Mouse (Mus musculus) gastrocnemius, adult 18-20 months (tissue): Measurements from ENCODE around the gene Ufd1. TPM values are rescaled to one million over a fixed set of nuclear protein-coding genes. Genes with fewer than 3 reads are reported as not detected.

Experiments
- DNase-seq: peaks from one replicate; pipeline ENCODE4 v3.0.0; 2021; ENCODE audit warnings: low spot score
- total RNA-seq, 2 experiments: library from RNA; stranded (reverse); gene quantifications; 2 replicates each; pipeline ENCODE4 v1.2.3; 2021

The Ufd1 gene
- total RNA-seq, 2 experiments from 2014 or later: 37.7 to 46.0 TPM

- no peak for DNase-seq
Observed at GRCm38 (mm10) chr16:18878091-18878720, 66.6 kb downstream of the Ufd1 start.

GRCm38 (mm10) chr16:18884044-18884443 is 72.5 kb downstream of the Ufd1 start:
- no peak for DNase-seq

Other genes starting within 250 kb of the Ufd1 start
- gene Tbx1, start 221.1 kb upstream of the Ufd1 start, total RNA-seq: 10 to 100 TPM in 1 of 2 experiments, 1 to 10 TPM in 1; 9.3 to 20.9 TPM
- not detected for gene Gp1bb, start 189.4 kb upstream of the Ufd1 start, total RNA-seq
- under 1 TPM in 1 of 2 experiments, not detected in 1; 0.47 TPM for gene Gm49601, start 185.4 kb upstream of the Ufd1 start, total RNA-seq
- 1 to 10 TPM; 2.4 to 4.4 TPM for gene Sept5, start 181.8 kb upstream of the Ufd1 start, total RNA-seq
- 1 to 10 TPM; 3.3 to 9.9 TPM for gene Cldn5, start 34.9 kb upstream of the Ufd1 start, total RNA-seq
- gene Cdc45, start 208 bp downstream of the Ufd1 start, total RNA-seq: 1 to 10 TPM; 1.8 to 3.4 TPM
- gene 2510002D24Rik, start 24.8 kb downstream of the Ufd1 start, total RNA-seq: 10 to 100 TPM; 20.1 to 21.4 TPM
- 1 to 10 TPM in 1 of 2 experiments, under 1 TPM in 1; 0.38 to 1.7 TPM for gene Gm28539, start 24.8 kb downstream of the Ufd1 start, total RNA-seq
- gene Mrpl40, start 65.1 kb downstream of the Ufd1 start, total RNA-seq: 10 to 100 TPM; 42.6 to 46.6 TPM
- gene Hira, start 65.3 kb downstream of the Ufd1 start, total RNA-seq: 10 to 100 TPM; 19.2 to 28.5 TPM